Mouse (Mus musculus): ENCODE measurements around the gene Zic1. TPM values are rescaled to one million over a fixed set of nuclear protein-coding genes. Genes with fewer than 3 reads are reported as not detected.

Gene Zic1
- total RNA-seq, 2 experiments from 2014 or later, result 0.47 to 3.9 TPM

- DNase-seq, result no peak
- intact Hi-C loops (cut with DNase I; ENCODE audit: low total_unique reads), result no loop called here
Observed at GRCm38 (mm10) chr9:91357321-91357720, 8.3 kb downstream of the Zic1 start.

GRCm38 (mm10) chr9:91356353-91356740 is 9.3 kb downstream of the Zic1 start:
- intact Hi-C loops (cut with DNase I; ENCODE audit: low total_unique reads), result no loop called here
- DNase-seq, result no peak

- DNase-seq, result peak; percentile 35
- intact Hi-C loops (cut with DNase I; ENCODE audit: low total_unique reads), result no loop called here
Observed at GRCm38 (mm10) chr9:91355629-91356352, 9.8 kb downstream of the Zic1 start.

- DNase-seq, result no peak
- intact Hi-C loops (cut with DNase I; ENCODE audit: low total_unique reads), result no loop called here
Observed at GRCm38 (mm10) chr9:91355270-91355589, 10.4 kb downstream of the Zic1 start.

- no peak for DNase-seq
- intact Hi-C loops (cut with DNase I; ENCODE audit: low total_unique reads), result no loop called here
Observed at GRCm38 (mm10) chr9:91354434-91355269, 11.0 kb downstream of the Zic1 start.

GRCm38 (mm10) chr9:91353551-91354433 is 11.8 kb downstream of the Zic1 start:
- no peak for DNase-seq
- intact Hi-C loops (cut with DNase I; ENCODE audit: low total_unique reads), result no loop called here

GRCm38 (mm10) chr9:91352786-91353185 is 12.8 kb downstream of the Zic1 start:
- intact Hi-C loops (cut with DNase I; ENCODE audit: low total_unique reads), result no loop called here
- no peak for DNase-seq

- intact Hi-C loops (cut with DNase I; ENCODE audit: low total_unique reads), result no loop called here
- DNase-seq, result no peak
Observed at GRCm38 (mm10) chr9:91351961-91352411, 13.6 kb downstream of the Zic1 start.

- no peak for DNase-seq
- intact Hi-C loops (cut with DNase I; ENCODE audit: low total_unique reads), result no loop called here
Observed at GRCm38 (mm10) chr9:91351361-91351760, 14.2 kb downstream of the Zic1 start.

- DNase-seq, result no peak
- intact Hi-C loops (cut with DNase I; ENCODE audit: low total_unique reads), result no loop called here
Observed at GRCm38 (mm10) chr9:91350861-91351291, 14.7 kb downstream of the Zic1 start.

- no peak for DNase-seq
- intact Hi-C loops (cut with DNase I; ENCODE audit: low total_unique reads), result no loop called here
Observed at GRCm38 (mm10) chr9:91350211-91350791, 15.3 kb downstream of the Zic1 start.

GRCm38 (mm10) chr9:91348746-91349145 is 16.9 kb downstream of the Zic1 start:
- intact Hi-C loops (cut with DNase I; ENCODE audit: low total_unique reads), result no loop called here
- DNase-seq, result no peak

GRCm38 (mm10) chr9:91347591-91347990 is 18.0 kb downstream of the Zic1 start:
- DNase-seq, result no peak
- intact Hi-C loops (cut with DNase I; ENCODE audit: low total_unique reads), result no loop called here

Other genes with a start within 250 kb of the Zic1 start
- under 1 TPM in 1 of 2 experiments, not detected in 1; 0.66 TPM for gene Zic4, start 3.4 kb downstream of the Zic1 start, total RNA-seq (2021)

Measured in gastrocnemius, postnatal 14 days (tissue).